Mouse (Mus musculus) hindlimb bud, embryonic 11.5 days (tissue): ENCODE measurements around the gene Ak5.

Source experiments
- DNase-seq: peaks from one replicate; pipeline ENCODE4 v3.0.0-alpha.2; 2012; ENCODE audit warnings: low read depth, low spot score; ENCODE audit errors: extremely low spot score

The Ak5 gene

DNA sequence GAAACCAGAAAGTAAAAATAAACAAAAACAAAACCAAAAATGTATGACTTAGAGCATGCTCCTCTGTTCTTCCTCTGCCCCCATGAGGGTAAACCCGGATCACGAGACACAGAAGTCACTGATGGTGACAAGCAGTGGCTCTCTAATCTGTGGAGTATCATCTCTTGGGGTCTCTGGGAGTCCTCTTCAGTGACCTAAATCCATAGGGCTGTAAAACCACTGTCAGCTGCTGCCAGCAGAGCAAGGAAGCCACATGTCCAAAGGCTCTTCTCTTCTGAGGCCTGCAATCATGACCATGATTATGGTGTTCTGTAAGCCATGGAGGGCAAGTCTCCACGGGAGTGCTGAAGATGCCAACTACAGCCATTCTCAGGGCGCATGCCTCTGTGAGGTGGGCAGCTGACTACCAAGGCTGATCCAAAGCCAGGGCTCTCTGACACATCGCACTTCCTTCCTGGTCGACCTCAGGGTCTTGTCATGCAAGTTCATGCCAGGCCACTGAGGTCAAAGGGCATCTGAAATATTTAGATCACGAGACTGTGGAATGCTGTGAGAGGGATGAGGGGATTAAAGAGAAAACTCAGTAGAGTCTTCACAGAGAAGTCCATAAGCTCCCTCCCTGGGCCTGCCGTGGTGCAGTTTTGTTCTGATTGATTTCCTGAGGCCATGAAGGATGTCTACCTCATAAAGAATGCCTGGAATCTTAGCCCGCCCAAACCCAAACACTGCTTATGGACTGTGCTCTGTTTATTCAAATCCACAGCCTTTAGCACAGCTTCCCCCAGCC is 99.5 kb downstream of the Ak5 start:
- DNase-seq = no peak

DNA sequence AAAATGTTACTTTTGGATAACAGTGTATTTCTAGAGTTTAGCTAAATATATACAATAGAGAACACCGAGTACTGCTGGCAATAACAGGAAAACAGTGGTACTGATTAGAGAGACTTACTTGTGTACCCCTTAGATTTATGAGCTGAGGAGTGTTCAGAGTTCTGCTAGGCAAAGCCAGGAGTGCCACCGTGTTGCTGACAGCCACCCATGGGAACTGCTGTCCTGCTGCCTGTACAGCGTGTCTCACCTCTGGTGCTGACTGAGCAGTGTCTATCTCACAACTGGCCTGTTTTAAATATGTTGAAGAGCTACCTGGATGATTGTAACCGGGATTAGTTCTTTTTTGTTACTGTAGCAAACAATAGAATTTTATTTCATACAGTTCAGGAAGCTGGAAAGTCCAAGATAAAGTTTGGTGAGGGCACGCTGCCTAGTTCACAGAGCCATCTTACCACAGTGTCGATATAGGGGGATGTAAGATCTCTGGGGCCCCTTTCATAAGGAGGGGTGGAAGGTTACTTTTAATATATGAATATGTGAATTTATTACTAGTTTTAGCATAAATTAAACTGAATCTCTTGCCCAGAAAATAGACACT is 103.5 kb downstream of the Ak5 start:
- DNase-seq = no peak

DNA sequence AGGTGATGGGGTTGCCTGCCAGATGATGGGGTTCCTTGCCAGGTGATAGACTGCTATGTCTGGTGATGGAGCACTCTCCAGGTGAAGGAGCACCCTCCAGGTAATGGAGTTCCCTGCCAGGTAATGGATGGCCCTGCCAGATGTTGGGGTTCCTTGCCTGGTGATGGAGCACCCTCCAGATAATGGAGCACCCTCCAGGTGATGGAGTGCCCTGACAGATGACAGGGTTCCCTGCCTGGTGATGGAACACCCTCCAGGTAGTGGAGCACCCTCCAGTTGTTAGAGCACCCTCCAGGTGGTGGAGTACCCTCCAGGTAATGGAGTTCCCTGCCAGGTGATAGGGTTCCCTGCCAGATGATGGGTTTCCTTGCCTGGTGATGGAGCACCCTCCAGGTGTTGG is 104.3 kb downstream of the Ak5 start:
- DNase-seq = no peak

- DNase-seq = no peak
Measured at GRCm38 (mm10) chr3:152561708-152562107, 106.5 kb downstream of the Ak5 start.

GRCm38 (mm10) chr3:152559295-152559694 is 108.9 kb downstream of the Ak5 start:
- DNase-seq = no peak

GRCm38 (mm10) chr3:152558106-152558505 is 110.1 kb downstream of the Ak5 start:
- no peak for DNase-seq

- no peak for DNase-seq
Measured at GRCm38 (mm10) chr3:152557659-152558058, 110.5 kb downstream of the Ak5 start.

GRCm38 (mm10) chr3:152556919-152557318 is 111.2 kb downstream of the Ak5 start:
- no peak for DNase-seq

DNA sequence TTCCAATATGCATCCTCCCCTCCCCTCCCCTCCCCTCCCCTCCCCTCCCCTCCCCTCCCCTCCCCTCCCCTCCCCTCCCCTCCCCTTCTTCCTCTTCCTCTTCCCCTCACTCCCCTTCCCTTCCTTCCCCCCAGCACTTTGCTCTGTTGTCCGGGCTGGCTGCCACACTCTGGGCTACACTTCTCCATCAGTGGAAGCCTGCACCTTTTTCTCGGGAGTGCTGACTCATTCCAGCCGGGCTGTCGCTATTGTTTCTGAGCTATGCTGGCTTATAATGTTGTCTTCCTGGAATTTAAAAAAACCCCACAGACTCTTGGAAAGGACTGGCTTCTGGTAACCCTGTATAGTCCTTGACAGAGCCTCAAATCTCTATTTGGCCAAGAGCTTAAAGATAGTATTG is 111.7 kb downstream of the Ak5 start:
- DNase-seq = no peak

- no peak for DNase-seq
Measured at GRCm38 (mm10) chr3:152555216-152555615, 112.9 kb downstream of the Ak5 start.

- DNase-seq = no peak
Measured at GRCm38 (mm10) chr3:152554366-152554765, 113.8 kb downstream of the Ak5 start.

- no peak for DNase-seq
Measured at GRCm38 (mm10) chr3:152552641-152553040, 115.5 kb downstream of the Ak5 start.

GRCm38 (mm10) chr3:152550528-152551115 is 117.5 kb downstream of the Ak5 start:
- DNase-seq = no peak

DNA sequence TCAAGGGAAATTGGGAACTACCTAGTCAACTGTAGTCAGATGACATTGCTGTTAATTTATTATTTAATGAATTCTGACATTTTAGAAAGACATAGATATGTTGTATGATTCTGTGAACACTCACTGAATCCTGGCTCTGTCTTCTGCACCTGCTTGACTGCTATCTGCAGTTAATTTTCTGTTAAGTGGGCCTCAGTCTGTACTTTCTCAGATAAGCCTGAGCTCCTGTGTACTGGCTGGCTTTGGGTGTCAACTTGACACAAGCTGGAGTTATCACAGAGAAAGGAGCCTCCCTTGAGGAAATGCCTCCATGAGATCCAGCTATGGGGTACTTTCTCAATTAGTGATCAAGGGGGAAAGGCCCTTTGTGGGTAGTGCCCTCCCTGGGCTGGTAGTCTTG is 118.1 kb downstream of the Ak5 start:
- no peak for DNase-seq

DNA sequence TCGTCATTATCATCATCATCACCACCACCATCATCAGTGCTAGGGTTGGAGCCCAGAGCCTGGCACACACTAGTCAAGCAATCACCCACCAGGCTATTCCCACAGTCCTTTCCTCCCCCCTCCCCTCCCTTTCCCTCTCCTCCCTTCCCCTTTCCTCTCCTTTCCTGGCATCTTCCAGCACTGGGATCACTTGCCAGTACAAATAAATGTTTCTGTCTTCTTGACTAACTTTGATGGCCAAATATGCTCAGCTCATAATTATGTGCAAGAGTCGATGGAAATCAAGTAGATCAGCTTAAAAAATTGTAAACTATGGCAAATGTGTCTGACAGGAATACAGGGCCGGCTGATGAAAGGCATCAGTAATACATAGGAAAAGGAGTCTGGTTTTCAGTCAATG is 123.2 kb downstream of the Ak5 start:
- DNase-seq = no peak

DNA sequence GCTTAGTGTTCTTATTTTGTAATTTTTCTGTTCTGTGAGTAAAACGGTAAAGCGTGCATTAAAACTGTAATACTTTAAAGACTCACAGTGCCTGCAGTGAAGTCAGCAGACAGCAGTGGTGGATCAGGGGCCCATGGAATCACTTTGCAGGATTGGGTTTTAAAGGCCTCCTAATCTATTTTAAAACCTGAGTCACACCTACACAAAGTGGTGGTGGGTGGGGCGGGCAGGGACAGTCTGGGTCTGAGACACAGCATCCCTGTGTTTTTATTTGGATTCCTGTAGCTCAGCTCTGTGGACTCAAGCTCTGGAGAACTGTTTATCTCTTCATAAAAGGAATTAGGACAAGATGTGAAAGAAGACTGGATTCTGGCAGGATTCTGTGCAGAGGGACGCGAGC is 125.9 kb downstream of the Ak5 start:
- DNase-seq = no peak

DNA sequence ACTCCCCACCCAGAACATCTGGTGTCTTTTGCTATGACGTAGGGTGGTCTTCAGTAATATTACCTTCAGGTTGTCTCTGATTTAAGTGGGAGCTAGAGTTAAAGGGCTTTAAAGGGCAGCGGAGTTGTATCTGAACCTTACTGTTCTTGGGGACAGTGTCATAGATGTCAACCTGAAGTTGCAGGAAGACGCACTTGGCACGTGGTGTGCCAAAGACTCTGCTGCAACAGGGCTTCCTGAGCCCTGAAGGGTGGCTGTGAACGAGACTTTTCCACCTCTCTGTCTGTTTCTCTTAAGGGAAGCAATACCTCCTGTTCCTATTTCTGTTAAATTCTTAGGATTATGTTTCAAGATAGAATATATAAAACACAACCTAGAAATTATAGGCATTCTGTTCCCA is 137.8 kb downstream of the Ak5 start:
- DNase-seq = no peak

GRCm38 (mm10) chr3:152529058-152529972 is 138.8 kb downstream of the Ak5 start:
- DNase-seq = no peak

- DNase-seq = no peak
Measured at GRCm38 (mm10) chr3:152526721-152527120, 141.4 kb downstream of the Ak5 start.

DNA sequence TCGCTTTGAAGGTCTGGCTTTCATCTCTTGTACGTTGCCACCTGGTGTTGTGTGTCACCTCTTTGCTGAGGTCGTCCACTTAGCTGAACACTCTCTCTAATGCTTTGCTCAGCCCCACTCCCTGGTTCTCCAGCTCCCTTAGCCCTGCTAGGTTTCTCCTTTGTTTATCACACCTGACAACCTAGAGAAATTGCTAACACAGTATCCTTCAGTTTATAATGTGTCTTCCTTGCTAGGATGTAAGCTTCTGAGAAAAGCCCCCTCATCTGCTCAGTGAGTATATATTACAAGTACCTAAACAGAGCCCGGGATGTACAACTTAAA is 144.9 kb downstream of the Ak5 start:
- no peak for DNase-seq

GRCm38 (mm10) chr3:152522634-152523314 is 145.4 kb downstream of the Ak5 start:
- DNase-seq = peak; percentile 66
